Comparison of ENCODE assay signal across 16 mouse cellular contexts in genomic region chr5:144719781-144720180, GRCm38 (mm10). TPM values are rescaled to one million over a fixed set of nuclear protein-coding genes. Genes with fewer than 3 reads are reported as not detected.
DNase-seq lines count a peak whose midpoint lies in the region; ATAC-seq lines count a peak whose summit lies in the region.
"Had no signal": no experiment of that assay in that cellular context is flagged by ENCODE, and none has a peak within 500 bp of the region (broad histone marks: within the 10 kb centered on the region; RNA-seq: fewer than 3 reads in every experiment).

No protein-coding gene starts in this region.

- no peaks in the 10 kb centered on the region for H3K27me3 ChIP-seq in embryonic facial prominence, embryonic 14.5 days (replicated peaks; ENCODE audit: control insufficient read depth, insufficient read depth, low read length)
- no peaks in the 10 kb centered on the region for H3K27me3 ChIP-seq in embryonic facial prominence, embryonic 10.5 days (replicated peaks; ENCODE audit: low read depth, poor library complexity, severe bottlenecking)
- H3K27me3 ChIP-seq: heart, embryonic 15.5 days; hindbrain, embryonic 13.5 days; limb, embryonic 13.5 days; midbrain, embryonic 12.5 days had no signal

- H3K9ac ChIP-seq in embryonic facial prominence, embryonic 14.5 days (ENCODE audit: low read depth, low read length) = no peak overlapping the region
- H3K9ac ChIP-seq: heart, embryonic 15.5 days; hindbrain, embryonic 13.5 days; limb, embryonic 13.5 days; midbrain, embryonic 12.5 days had no signal

- no peak for ATAC-seq in embryonic facial prominence, embryonic 14.5 days (ENCODE audit: low read depth)

- intact Hi-C loops in left cerebral cortex, postnatal 4 days (cut with DNase I) = loop anchor here (10.0 kb wide), 1 partner anchor 175 kb away; the partner anchor contains the start of gene Nptx2

- H3K36me3 ChIP-seq in embryonic facial prominence, embryonic 14.5 days (ENCODE audit: control insufficient read depth, insufficient read depth, low read length) = no peaks in the 10 kb centered on the region
- H3K36me3 ChIP-seq in embryonic facial prominence, embryonic 10.5 days (replicated peaks) = no peaks in the 10 kb centered on the region
- H3K36me3 ChIP-seq: heart, embryonic 15.5 days; hindbrain, embryonic 13.5 days; limb, embryonic 13.5 days; midbrain, embryonic 12.5 days had no signal

- WGBS in embryonic facial prominence, embryonic 14.5 days = 41% methylated on average over 6 of the region's 6 CpGs
- 78% methylated on average over 6 of the region's 6 CpGs for WGBS in embryonic facial prominence, embryonic 10.5 days

- no peaks in the 10 kb centered on the region for H3K9me3 ChIP-seq in embryonic facial prominence, embryonic 14.5 days (ENCODE audit: control insufficient read depth, low read length)
- no peaks in the 10 kb centered on the region for H3K9me3 ChIP-seq in embryonic facial prominence, embryonic 10.5 days
- H3K9me3 ChIP-seq: heart, embryonic 15.5 days; hindbrain, embryonic 13.5 days; limb, embryonic 13.5 days; midbrain, embryonic 12.5 days had no signal

- no peak overlapping the region for H3K4me3 ChIP-seq in embryonic facial prominence, embryonic 14.5 days (ENCODE audit: low read depth, low read length)
- H3K4me3 ChIP-seq in embryonic facial prominence, embryonic 10.5 days = no peak overlapping the region
- H3K4me3 ChIP-seq: heart, embryonic 15.5 days; hindbrain, embryonic 13.5 days; limb, embryonic 13.5 days; midbrain, embryonic 12.5 days had no signal

- no peaks in the 10 kb centered on the region for H3K4me1 ChIP-seq in embryonic facial prominence, embryonic 14.5 days (ENCODE audit: control insufficient read depth, insufficient read depth, low read length)
- H3K4me1 ChIP-seq in embryonic facial prominence, embryonic 10.5 days = no peaks in the 10 kb centered on the region
- H3K4me1 ChIP-seq: heart, embryonic 15.5 days; hindbrain, embryonic 13.5 days had no signal

- DNase-seq in embryonic facial prominence, embryonic 14.5 days (ENCODE audit: low spot score) = peak; percentile 16
- DNase-seq in embryonic facial prominence, embryonic 10.5 days (ENCODE audit: low spot score) = no peak
- peak; percentile 49 for DNase-seq in left cerebral cortex, adult 11 months (ENCODE audit: low spot score)
- no peak for DNase-seq in left cerebral cortex, postnatal 4 days
- peak; percentile 48 to 61 for DNase-seq in left cerebral cortex, adult 18-20 months (ENCODE audit: low spot score in 2 of 2)
- DNase-seq in right cerebral cortex, postnatal 36 days (ENCODE audit: low spot score in 2 of 2) = peak; percentile 63 to 76
- DNase-seq in adrenal gland, postnatal 10 days = no peak
- DNase-seq: adrenal gland, postnatal 25 days; kidney, adult 18-20 months; kidney, postnatal 25 days; thymus, adult 2 months had no signal

- H3K4me2 ChIP-seq in embryonic facial prominence, embryonic 14.5 days (ENCODE audit: low read depth, low read length) = no peak overlapping the region
- H3K4me2 ChIP-seq: heart, embryonic 15.5 days; hindbrain, embryonic 13.5 days; limb, embryonic 13.5 days; midbrain, embryonic 12.5 days had no signal

- no peak overlapping the region for H3K27ac ChIP-seq in embryonic facial prominence, embryonic 14.5 days (replicated peaks; ENCODE audit: low read depth, low read length)
- H3K27ac ChIP-seq in embryonic facial prominence, embryonic 10.5 days (replicated peaks) = no peak overlapping the region
- H3K27ac ChIP-seq: heart, embryonic 15.5 days; hindbrain, embryonic 13.5 days; limb, embryonic 13.5 days; midbrain, embryonic 12.5 days had no signal

RNA-seq across cellular contexts. Expression of gene Tmem130, which starts 41.8 kb away (rescaled TPM):
- 2.5 and 2.7 TPM in 2 replicates for polyA plus RNA-seq in embryonic facial prominence, embryonic 14.5 days (2014; fragmentation: Nextera tagmentation; extraction: Ambion mirVana)
- 0.80 and 1.9 TPM in 2 replicates for polyA plus RNA-seq in embryonic facial prominence, embryonic 10.5 days (2016; fragmentation: Nextera tagmentation; extraction: Ambion mirVana)
- total RNA-seq in left cerebral cortex, postnatal 4 days (2021) = 100 to 1,000 TPM; 183 to 239 TPM
- 100 to 1,000 TPM; 189 to 201 TPM for total RNA-seq in left cerebral cortex, adult 18-20 months (2021)
- 10 to 100 TPM; 24.8 to 25.9 TPM for total RNA-seq in adrenal gland, postnatal 10 days (2021)
- total RNA-seq: MEL had no signal

RNA-seq across cellular contexts. Expression of gene Trrap, which starts 47.8 kb away (rescaled TPM):
- polyA plus RNA-seq in embryonic facial prominence, embryonic 14.5 days (2014; fragmentation: Nextera tagmentation; extraction: Ambion mirVana) = 68.8 and 75.4 TPM in 2 replicates
- 82.9 and 85.2 TPM in 2 replicates for polyA plus RNA-seq in embryonic facial prominence, embryonic 10.5 days (2016; fragmentation: Nextera tagmentation; extraction: Ambion mirVana)
- total RNA-seq in left cerebral cortex, postnatal 4 days (2021) = 100 to 1,000 TPM; 149 to 162 TPM
- total RNA-seq in left cerebral cortex, adult 18-20 months (2021) = 100 to 1,000 TPM; 138 to 146 TPM
- 100 to 1,000 TPM in 1 of 2 experiments, 10 to 100 TPM in 1; 77.5 to 114 TPM for total RNA-seq in adrenal gland, postnatal 10 days (2021)

Comparison
In these comparisons a context has a peak if more than half of its experiments do, and no peak if none do; other contexts are left out.
1. DNase-seq: peak in embryonic facial prominence, embryonic 14.5 days (single experiment), left cerebral cortex, adult 11 months (single experiment), left cerebral cortex, adult 18-20 months (2 of 2) and right cerebral cortex, postnatal 36 days (2 of 2); none in embryonic facial prominence, embryonic 10.5 days (single experiment), left cerebral cortex, postnatal 4 days (single experiment) and adrenal gland, postnatal 10 days (single experiment).
2. RNA of gene Tmem130, which starts 41.8 kb away (total RNA-seq): 183 to 239 TPM in left cerebral cortex, postnatal 4 days and 189 to 201 TPM in left cerebral cortex, adult 18-20 months; 24.8 to 25.9 TPM in adrenal gland, postnatal 10 days; every median in the first group is over 4 times any median in the second.